Mouse (Mus musculus) G1E (cell line): ENCODE measurements around the gene 2810459M11Rik. TPM values are rescaled to one million over a fixed set of nuclear protein-coding genes. Genes with fewer than 3 reads are reported as not detected.

Source experiments
- ATAC-seq: 2 replicates; pipeline ENCODE4 v1.8.0; 2016; ENCODE audit warnings: mild to moderate bottlenecking; ENCODE audit not compliant: insufficient number of reproducible peaks, poor library complexity, low FRiP score, severe bottlenecking; ENCODE audit errors: extremely low read depth
- DNase-seq: peaks from one replicate; pipeline ENCODE4 v3.0.0; 2012; ENCODE audit warnings: low spot score
- H3K27me3 ChIP-seq: 2 replicates; pipeline ENCODE4 v1.6.1; 2012; ENCODE audit warnings: mild to moderate bottlenecking, low read length, inconsistent platforms; ENCODE audit not compliant: insufficient read depth
- H3K36me3 ChIP-seq: replicated peaks from 2 replicates; pipeline ENCODE3; 2012; ENCODE audit warnings: mild to moderate bottlenecking, inconsistent platforms
- H3K4me1 ChIP-seq: 2 replicates; pipeline ENCODE4 v1.6.1; 2012; ENCODE audit warnings: low read depth, low read length, inconsistent platforms, mixed read lengths; ENCODE audit not compliant: insufficient read depth
- H3K4me3 ChIP-seq: 2 replicates; pipeline ENCODE4 v1.5.1; 2012; ENCODE audit warnings: low read depth, mild to moderate bottlenecking, inconsistent platforms, low read length, moderate library complexity, mixed read lengths
- H3K9me3 ChIP-seq: replicated peaks from 2 replicates; pipeline ENCODE4 v1.6.1; 2012; ENCODE audit warnings: inconsistent platforms
- CTCF ChIP-seq: IDR thresholded peaks from 2 replicates; pipeline ENCODE4 v1.5.1; 2012; ENCODE audit warnings: low read depth, low read length, inconsistent platforms, mixed read lengths
- GATA1 ChIP-seq: IDR thresholded peaks from 2 replicates; pipeline ENCODE4 v1.6.1; 2012; ENCODE audit warnings: borderline replicate concordance, low read length, inconsistent platforms, mixed read lengths
- GATA2 ChIP-seq: IDR thresholded peaks from 2 replicates; pipeline ENCODE4 v1.6.1; 2012; ENCODE audit warnings: low read depth, low read length, inconsistent platforms, borderline replicate concordance
- POLR2AphosphoS5 ChIP-seq: IDR thresholded peaks from 2 replicates; pipeline ENCODE4 v1.6.1; 2012; ENCODE audit warnings: low read depth, low read length, inconsistent platforms; ENCODE audit not compliant: insufficient replicate concordance
- TAL1 ChIP-seq: conservative IDR thresholded peaks from 2 replicates; pipeline ENCODE4 v1.6.1; 2012; ENCODE audit warnings: low read depth, low read length, inconsistent platforms, mixed read lengths
- polyA plus RNA-seq: library from polyadenylated mRNA; stranded (reverse); fragments of >175 nt; gene quantifications from 2 replicates; pipeline ENCODE4 v1.2.3, GENCODE M21; 2012
- total RNA-seq, 2 experiments: library from RNA; stranded (forward) in 1 of 2; stranded (reverse) in 1 of 2; fragments of 200-1000 nt in 1 of 2; fragments of >200 nt in 1 of 2; fragmentation: Nextera tagmentation in 1 of 2; gene quantifications; 2 replicates each; pipeline ENCODE4 v1.2.3; 2014 to 2017

The 2810459M11Rik gene
- total and polyA plus RNA-seq, 3 experiments = 0.11 TPM; not detected in 2

DNA sequence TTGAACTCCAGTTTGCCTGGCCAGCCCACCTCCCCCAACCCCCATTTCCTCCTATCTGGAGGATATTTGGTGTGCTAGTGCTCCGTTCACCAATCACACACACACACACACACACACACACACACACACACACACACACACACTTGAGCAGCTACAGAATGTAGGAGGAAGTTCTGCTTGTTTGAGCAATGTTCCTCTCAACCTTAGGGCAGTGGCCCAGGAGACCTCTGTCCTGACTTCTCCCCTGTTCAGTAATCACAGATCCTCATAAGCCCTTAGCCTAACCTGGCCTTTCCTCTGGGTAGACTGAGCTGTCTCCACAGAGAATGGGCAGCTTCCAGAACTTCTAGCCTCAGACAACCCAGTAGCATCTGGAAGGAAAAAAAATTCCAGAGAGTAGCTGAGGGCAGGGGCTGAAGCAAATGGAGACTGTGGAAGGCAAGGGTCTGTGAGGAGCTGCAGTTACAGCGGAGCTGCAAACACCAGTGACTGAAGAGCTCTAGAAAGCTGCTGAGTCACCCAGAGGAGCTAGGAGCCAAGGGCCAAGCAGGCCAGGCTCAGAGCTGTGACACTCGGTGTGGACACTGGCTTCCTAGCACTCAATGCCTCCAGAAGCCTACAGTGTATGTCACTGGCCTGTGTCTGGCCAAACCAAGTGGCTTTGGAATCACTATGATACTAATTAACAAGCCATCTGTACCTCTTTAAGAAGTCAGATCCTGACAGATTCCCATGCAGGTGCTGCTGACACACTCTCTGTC is 7.3 kb upstream of the 2810459M11Rik start:
- ATAC-seq = no peak

DNA sequence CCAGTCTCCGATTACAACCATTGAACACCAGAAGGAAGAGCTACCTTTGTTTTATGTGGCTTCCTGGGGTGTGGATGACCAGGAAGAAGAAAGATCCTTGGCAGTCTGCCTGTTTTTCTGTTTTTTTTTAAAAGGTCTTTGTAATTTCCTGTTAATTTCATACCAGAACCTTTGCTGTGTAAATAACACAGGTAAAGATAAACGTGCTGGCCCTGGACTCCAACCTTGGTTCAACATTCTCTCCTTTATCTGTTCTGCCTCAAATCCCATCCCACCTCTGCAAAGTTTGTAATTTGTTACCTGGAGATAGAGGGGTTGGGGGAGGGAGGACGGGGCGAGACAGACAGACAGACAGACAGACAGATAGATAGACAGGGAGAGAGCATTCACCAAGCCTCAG is 5.5 kb upstream of the 2810459M11Rik start:
- TF ChIP-seq CTCF (no peak), POLR2AphosphoS5 (no peak), GATA2 (no peak), GATA1 (no peak), TAL1 (no peak)
- Histone ChIP-seq H3K4me3 (no peak overlapping the region), H3K36me3 (no peaks in the 10 kb centered on the region), H3K27me3 (peaks cover 16% of the 10 kb centered on the region), H3K9me3 (no peaks in the 10 kb centered on the region), H3K4me1 (peaks cover 5% of the 10 kb centered on the region; the same call in 1 of the 2 replicates)
- DNase-seq = no peak
- no peak for ATAC-seq

More for the DNA sequence above, 7.3 kb upstream of the 2810459M11Rik start:
- Histone ChIP-seq H3K36me3 (no peaks in the 10 kb centered on the region), H3K4me3 (no peak overlapping the region), H3K27me3 (peaks cover 20% of the 10 kb centered on the region), H3K9me3 (no peaks in the 10 kb centered on the region), H3K4me1 (peaks cover 5% of the 10 kb centered on the region; the same call in 1 of the 2 replicates)
- no peak for DNase-seq
- TF ChIP-seq TAL1 = no peak
- TF ChIP-seq CTCF = no peak
- no peak for TF ChIP-seq GATA1
- TF ChIP-seq GATA2 = no peak

DNA sequence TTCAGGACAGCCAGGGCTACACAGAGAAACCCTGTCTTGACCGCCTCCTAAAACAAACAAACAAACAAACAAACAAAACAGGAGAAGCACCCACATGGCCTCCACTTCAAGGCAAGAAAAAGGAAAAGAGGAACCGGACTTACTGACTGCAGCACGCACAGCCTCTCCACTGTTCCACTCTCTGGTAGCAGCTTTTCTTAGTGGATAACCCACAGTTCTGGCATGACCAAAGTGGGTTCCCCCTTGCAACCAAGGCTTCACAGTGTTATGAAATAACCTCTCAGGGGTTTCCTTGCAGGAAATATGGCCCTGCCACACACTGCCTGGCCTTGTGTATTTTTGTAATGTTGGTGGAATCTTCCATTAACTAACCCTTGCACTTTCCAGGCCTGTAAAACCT is 4.8 kb upstream of the 2810459M11Rik start:
- no peak for ATAC-seq
- Histone ChIP-seq H3K4me3 (no peak overlapping the region), H3K27me3 (peaks cover 16% of the 10 kb centered on the region), H3K36me3 (no peaks in the 10 kb centered on the region), H3K9me3 (peaks cover 2% of the 10 kb centered on the region), H3K4me1 (peaks cover 5% of the 10 kb centered on the region; the same call in 1 of the 2 replicates)
- DNase-seq = no peak
- no peak for TF ChIP-seq GATA2
- no peak for TF ChIP-seq CTCF
- TF ChIP-seq GATA1 = no peak
- no peak for TF ChIP-seq TAL1
- no peak for TF ChIP-seq POLR2AphosphoS5

DNA sequence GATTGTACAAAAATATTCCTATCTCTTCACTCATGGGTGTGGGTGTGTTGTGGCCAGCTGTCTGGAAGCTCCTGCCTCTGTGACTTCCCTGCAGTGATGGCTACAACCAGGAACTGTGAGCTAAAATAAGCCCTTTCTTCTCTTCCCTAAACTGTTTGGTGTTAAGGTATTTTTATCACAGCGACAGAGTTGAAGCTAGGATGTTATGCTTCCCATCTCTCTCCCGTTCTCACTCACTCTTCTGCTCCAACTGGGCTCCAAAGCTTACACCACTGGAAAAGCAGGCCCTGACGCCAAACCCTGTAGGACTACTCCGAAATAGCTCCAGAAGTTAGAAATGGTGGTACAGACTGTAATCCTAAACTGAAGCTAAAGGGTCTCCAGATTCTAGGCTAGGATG is 607 bp upstream of the 2810459M11Rik start:
- no peak for DNase-seq
- H3K9me3 ChIP-seq = peaks cover 10% of the 10 kb centered on the region
- ATAC-seq = no peak
- peaks cover 14% of the 10 kb centered on the region for H3K27me3 ChIP-seq
- H3K4me1 ChIP-seq = no peaks in the 10 kb centered on the region
- TF ChIP-seq CTCF (no peak), GATA1 (no peak), TAL1 (no peak), POLR2AphosphoS5 (no peak), GATA2 (no peak)
- H3K36me3 ChIP-seq = no peaks in the 10 kb centered on the region
- no peak overlapping the region for H3K4me3 ChIP-seq

DNA sequence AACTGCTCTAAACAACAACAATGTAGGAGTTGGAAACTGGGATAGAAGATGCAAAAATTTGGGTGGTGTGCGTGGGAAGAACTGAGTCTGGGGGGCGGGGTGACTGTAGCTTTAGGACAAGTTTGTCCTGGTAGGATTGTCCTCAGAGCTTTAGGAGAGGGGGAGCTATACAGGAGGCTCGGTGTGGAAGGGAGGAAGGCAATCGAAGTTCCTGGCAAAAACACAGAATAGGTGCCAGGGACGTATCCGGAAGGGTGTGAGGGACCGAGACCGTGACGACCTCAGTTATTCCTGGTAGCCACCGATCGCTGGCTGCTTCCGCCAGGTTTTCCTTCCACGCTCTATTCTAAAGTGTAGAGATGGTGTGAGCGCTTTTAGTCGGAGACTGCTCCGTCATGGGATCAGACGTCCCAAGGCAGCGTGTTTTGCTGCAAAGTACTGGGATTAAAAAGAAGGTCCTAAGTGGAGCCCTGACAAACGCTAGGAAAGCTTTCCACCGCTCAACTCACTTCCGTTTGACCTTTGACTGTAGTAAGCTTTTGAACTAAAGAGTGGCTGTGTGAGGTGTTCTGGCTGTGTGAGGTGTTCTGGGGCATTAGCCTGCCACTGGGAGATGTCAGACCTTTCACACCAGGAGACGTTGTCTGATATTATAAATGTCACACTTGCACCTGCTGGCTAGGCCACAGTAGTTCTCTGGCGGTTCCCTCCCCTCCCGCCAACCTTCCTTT is 1.3 kb downstream of the 2810459M11Rik start:
- TF ChIP-seq CTCF (no peak), POLR2AphosphoS5 (no peak), GATA2 (no peak), TAL1 (no peak), GATA1 (no peak)
- ATAC-seq (no peak), DNase-seq (no peak)
- peaks cover 14% of the 10 kb centered on the region for H3K27me3 ChIP-seq
- no peak overlapping the region for H3K4me3 ChIP-seq
- H3K4me1 ChIP-seq = no peaks in the 10 kb centered on the region
- no peaks in the 10 kb centered on the region for H3K36me3 ChIP-seq
- H3K9me3 ChIP-seq = peaks cover 10% of the 10 kb centered on the region

DNA sequence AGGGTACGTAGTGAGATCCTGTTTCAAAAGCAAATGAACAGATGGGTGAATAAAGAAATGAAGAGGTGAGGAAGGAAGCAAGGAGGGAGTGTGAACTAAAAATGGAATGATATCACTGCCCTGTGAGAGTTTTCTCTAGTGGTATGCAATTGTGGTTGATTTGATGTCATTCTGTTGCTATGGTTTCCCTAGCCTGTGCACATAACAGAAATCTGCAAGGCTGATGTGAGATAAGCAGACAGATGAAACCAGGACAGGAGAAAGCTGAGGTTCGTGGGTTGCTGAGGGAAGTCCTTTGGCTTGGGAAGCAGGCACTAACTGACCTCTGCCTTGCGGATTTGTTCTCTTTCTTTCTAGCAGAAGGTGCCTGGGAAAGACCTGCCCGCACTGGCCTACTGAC is 2.6 kb downstream of the 2810459M11Rik start:
- no peak for TF ChIP-seq POLR2AphosphoS5
- DNase-seq (no peak), ATAC-seq (no peak)

More for the DNA sequence above, 2.6 kb downstream of the 2810459M11Rik start:
- no peaks in the 10 kb centered on the region for H3K36me3 ChIP-seq
- H3K4me1 ChIP-seq = no peaks in the 10 kb centered on the region
- H3K27me3 ChIP-seq = peaks cover 16% of the 10 kb centered on the region
- no peak overlapping the region for H3K4me3 ChIP-seq
- H3K9me3 ChIP-seq = peaks cover 10% of the 10 kb centered on the region
